Mouse (Mus musculus) liver, embryonic 12.5 days (tissue): ENCODE data around the gene Slc35e1. TPM values are rescaled to one million over a fixed set of nuclear protein-coding genes. Genes with fewer than 3 reads are reported as not detected.

Experiments
- ATAC-seq: fragments of 200-750 bp; cut with Nextera tagmentation; 2 replicates; pipeline ENCODE4 v1.8.0; 2017; ENCODE audit warnings: moderate number of reproducible peaks, mild to moderate bottlenecking, moderate library complexity
- H3K27ac ChIP-seq: fragments of 300-500 bp; sonication (generic); 2 replicates; pipeline ENCODE4 v1.5.1; 2016; ENCODE audit warnings: mild to moderate bottlenecking
- H3K27me3 ChIP-seq: fragments of 300-500 bp; sonication (generic); replicated peaks from 2 replicates; pipeline ENCODE4 v1.6.1; 2016; ENCODE audit warnings: mild to moderate bottlenecking, moderate library complexity
- H3K36me3 ChIP-seq: fragments of 300-500 bp; sonication (generic); 2 replicates; pipeline ENCODE4 v1.6.1; 2016; ENCODE audit warnings: mild to moderate bottlenecking, moderate library complexity
- H3K4me1 ChIP-seq: fragments of 300-500 bp; sonication (generic); 2 replicates; pipeline ENCODE4 v1.6.1; 2016
- H3K4me2 ChIP-seq: fragments of 300-500 bp; sonication (generic); 2 replicates; pipeline ENCODE4 v1.6.1; 2016; ENCODE audit warnings: mild to moderate bottlenecking, moderate library complexity
- H3K4me3 ChIP-seq: fragments of 300-500 bp; sonication (generic); 2 replicates; pipeline ENCODE4 v1.5.1; 2016; ENCODE audit warnings: mild to moderate bottlenecking, moderate library complexity
- H3K9ac ChIP-seq: fragments of 300-500 bp; sonication (generic); 2 replicates; pipeline ENCODE4 v1.6.1; 2016; ENCODE audit warnings: mild to moderate bottlenecking, moderate library complexity
- H3K9me3 ChIP-seq: fragments of 300-500 bp; sonication (generic); replicated peaks from 2 replicates; pipeline ENCODE4 v1.6.1; 2016; ENCODE audit warnings: mild to moderate bottlenecking, moderate library complexity
- WGBS: fragments of 180-500 bp; shearing (Covaris S2); methylation state at CpG from one replicate; pipeline ENCODE4 v1.1.7; 2016; ENCODE audit not compliant: insufficient replicate concordance; 5-methylcytosine and 5-hydroxymethylcytosine counted together
- polyA plus RNA-seq: library from polyadenylated mRNA; unstranded; fragments of >200 nt; fragmentation: Nextera tagmentation; extraction: Ambion mirVana; gene quantifications from 2 replicates; pipeline ENCODE4 v1.2.1, GENCODE M21; 2016

Slc35e1 gene
- polyA plus RNA-seq, 1 experiment from 2014 or later: 17.1 TPM

GRCm38 (mm10) chr8:72499521-72500284 lies 7.3 kb upstream of the Slc35e1 start:
- peaks cover 55% of the 10 kb centered on the region for H3K4me1 ChIP-seq
- 75% methylated on average over 2 of the region's 2 CpGs for WGBS
- H3K9ac ChIP-seq: no peak overlapping the region
- H3K27me3 ChIP-seq: no peaks in the 10 kb centered on the region
- H3K4me2 ChIP-seq: no peak overlapping the region
- no peak overlapping the region for H3K27ac ChIP-seq
- no peaks in the 10 kb centered on the region for H3K9me3 ChIP-seq
- ATAC-seq: no peak
- peaks cover 62% of the 10 kb centered on the region for H3K36me3 ChIP-seq
- H3K4me3 ChIP-seq: no peak overlapping the region

DNA sequence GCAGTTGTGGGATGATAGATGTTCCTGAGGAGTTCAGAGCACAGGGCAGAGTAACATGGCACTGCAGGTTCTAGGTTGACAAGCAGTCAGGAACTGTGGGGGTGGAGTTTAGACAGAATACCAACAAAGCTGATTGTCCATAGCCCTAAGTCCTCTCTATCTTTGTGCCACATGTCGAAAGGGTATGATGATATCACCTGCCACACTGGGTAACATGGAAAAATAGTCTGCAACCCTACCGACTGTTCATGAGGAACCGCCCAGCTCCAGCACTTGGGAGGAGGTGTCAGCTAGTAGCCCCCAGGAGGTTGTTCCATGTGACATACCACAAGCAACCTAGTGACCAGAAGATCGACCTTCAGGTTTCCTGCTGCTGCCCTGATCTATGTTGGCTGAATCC lies 6.1 kb upstream of the Slc35e1 start:
- 0 out of 2 replicates have a peak overlapping the region, but pooled peaks have one; percentile 23 for H3K27ac ChIP-seq
- WGBS: 43% methylated on average over 4 of the region's 4 CpGs
- ATAC-seq: peak; percentile 42; the same call in 1 of the 2 replicates
- no peak overlapping the region for H3K4me2 ChIP-seq
- H3K4me3 ChIP-seq: no peak overlapping the region
- peaks cover 51% of the 10 kb centered on the region for H3K4me1 ChIP-seq
- no peak overlapping the region for H3K9ac ChIP-seq
- no peaks in the 10 kb centered on the region for H3K27me3 ChIP-seq
- peaks cover 67% of the 10 kb centered on the region for H3K36me3 ChIP-seq
- H3K9me3 ChIP-seq: no peaks in the 10 kb centered on the region

GRCm38 (mm10) chr8:72497911-72498310 lies 5.5 kb upstream of the Slc35e1 start:
- peaks cover 64% of the 10 kb centered on the region for H3K36me3 ChIP-seq
- no peaks in the 10 kb centered on the region for H3K9me3 ChIP-seq
- H3K27ac ChIP-seq: no peak overlapping the region
- peaks cover 53% of the 10 kb centered on the region for H3K4me1 ChIP-seq
- no peak overlapping the region for H3K4me2 ChIP-seq
- no peak overlapping the region for H3K9ac ChIP-seq
- ATAC-seq: no peak
- WGBS: 81% methylated on average over 1 of the region's 1 CpGs
- H3K27me3 ChIP-seq: no peaks in the 10 kb centered on the region
- no peak overlapping the region for H3K4me3 ChIP-seq

- WGBS: 82% methylated on average over 19 of the region's 19 CpGs
- no peak overlapping the region for H3K9ac ChIP-seq
- peaks cover 56% of the 10 kb centered on the region for H3K36me3 ChIP-seq
- no peaks in the 10 kb centered on the region for H3K9me3 ChIP-seq
- H3K27me3 ChIP-seq: no peaks in the 10 kb centered on the region
- no peak overlapping the region for H3K27ac ChIP-seq
- no peak overlapping the region for H3K4me3 ChIP-seq
- ATAC-seq: no peak
- peaks cover 52% of the 10 kb centered on the region for H3K4me1 ChIP-seq
- H3K4me2 ChIP-seq: no peak overlapping the region
These were observed 3.8 kb upstream of the Slc35e1 start for GRCm38 (mm10) chr8:72496217-72496616.

- Histone ChIP-seq H3K9ac (no peak overlapping the region), H3K27ac (no peak overlapping the region), H3K4me3 (no peak overlapping the region), H3K27me3 (no peaks in the 10 kb centered on the region), H3K36me3 (peaks cover 58% of the 10 kb centered on the region), H3K4me1 (peaks cover 57% of the 10 kb centered on the region), H3K4me2 (no peak overlapping the region), H3K9me3 (no peaks in the 10 kb centered on the region)
- ATAC-seq: no peak
- WGBS: 79% methylated on average over 23 of the region's 23 CpGs
These were observed 3.1 kb upstream of the Slc35e1 start for GRCm38 (mm10) chr8:72495411-72496111.

DNA sequence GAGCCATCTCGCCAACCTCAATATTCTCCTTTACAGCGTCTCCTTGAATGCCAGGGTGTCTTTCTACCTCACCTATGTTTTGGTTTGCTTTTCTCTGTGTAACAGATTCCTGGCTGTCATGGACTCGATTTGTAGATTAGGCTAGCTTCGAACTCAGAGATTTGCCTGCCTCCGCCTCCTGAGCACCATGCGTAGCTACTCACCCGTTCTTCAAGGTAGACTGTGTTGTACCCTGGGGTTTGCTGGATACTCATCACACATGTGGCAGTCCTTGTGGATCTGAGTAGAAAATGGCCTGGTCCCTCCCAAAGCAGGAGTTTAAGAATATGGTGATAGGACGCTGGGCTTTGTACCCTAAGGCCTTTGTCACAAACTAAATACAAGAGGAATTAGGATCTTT lies 967 bp upstream of the Slc35e1 start:
- 9% methylated on average over 8 of the region's 8 CpGs for WGBS
- Histone ChIP-seq H3K4me3 (peak overlapping the region; percentile 94), H3K9ac (peak overlapping the region; percentile 68), H3K4me2 (peak overlapping the region; percentile 86), H3K27ac (peak overlapping the region; percentile 74), H3K4me1 (peaks cover 49% of the 10 kb centered on the region), H3K27me3 (no peaks in the 10 kb centered on the region), H3K9me3 (no peaks in the 10 kb centered on the region), H3K36me3 (peaks cover 69% of the 10 kb centered on the region)
- no peak for ATAC-seq

- Histone ChIP-seq H3K4me2 (peak overlapping the region; percentile 86), H3K27ac (peak overlapping the region; percentile 87), H3K9me3 (no peaks in the 10 kb centered on the region), H3K27me3 (no peaks in the 10 kb centered on the region), H3K4me1 (peaks cover 43% of the 10 kb centered on the region), H3K4me3 (peak overlapping the region; percentile 94), H3K36me3 (peaks cover 71% of the 10 kb centered on the region), H3K9ac (peak overlapping the region; percentile 68)
- peak; percentile 96 for ATAC-seq
- WGBS: under 1% methylated on average over 52 of the region's 56 CpGs
These were observed 238 bp upstream of the Slc35e1 start for GRCm38 (mm10) chr8:72492622-72493081.

- Histone ChIP-seq H3K9ac (peak overlapping the region; percentile 91; the same call in 1 of the 2 replicates), H3K4me2 (peak overlapping the region; percentile 86), H3K36me3 (peaks cover 71% of the 10 kb centered on the region), H3K4me3 (peak overlapping the region; percentile 94), H3K27ac (peak overlapping the region; percentile 87; the same call in 1 of the 2 replicates), H3K4me1 (peaks cover 43% of the 10 kb centered on the region), H3K27me3 (no peaks in the 10 kb centered on the region), H3K9me3 (no peaks in the 10 kb centered on the region)
- ATAC-seq: no peak
- 79% methylated on average over 2 of the region's 2 CpGs for WGBS
These were observed 1.4 kb downstream of the Slc35e1 start for GRCm38 (mm10) chr8:72491017-72491416.

GRCm38 (mm10) chr8:72487014-72487413 lies 5.4 kb downstream of the Slc35e1 start:
- Histone ChIP-seq H3K4me3 (no peak overlapping the region), H3K9me3 (no peaks in the 10 kb centered on the region), H3K27ac (no peak overlapping the region), H3K4me2 (no peak overlapping the region), H3K9ac (no peak overlapping the region), H3K4me1 (peaks cover 35% of the 10 kb centered on the region), H3K27me3 (no peaks in the 10 kb centered on the region), H3K36me3 (peaks cover 86% of the 10 kb centered on the region)
- no peak for ATAC-seq

DNA sequence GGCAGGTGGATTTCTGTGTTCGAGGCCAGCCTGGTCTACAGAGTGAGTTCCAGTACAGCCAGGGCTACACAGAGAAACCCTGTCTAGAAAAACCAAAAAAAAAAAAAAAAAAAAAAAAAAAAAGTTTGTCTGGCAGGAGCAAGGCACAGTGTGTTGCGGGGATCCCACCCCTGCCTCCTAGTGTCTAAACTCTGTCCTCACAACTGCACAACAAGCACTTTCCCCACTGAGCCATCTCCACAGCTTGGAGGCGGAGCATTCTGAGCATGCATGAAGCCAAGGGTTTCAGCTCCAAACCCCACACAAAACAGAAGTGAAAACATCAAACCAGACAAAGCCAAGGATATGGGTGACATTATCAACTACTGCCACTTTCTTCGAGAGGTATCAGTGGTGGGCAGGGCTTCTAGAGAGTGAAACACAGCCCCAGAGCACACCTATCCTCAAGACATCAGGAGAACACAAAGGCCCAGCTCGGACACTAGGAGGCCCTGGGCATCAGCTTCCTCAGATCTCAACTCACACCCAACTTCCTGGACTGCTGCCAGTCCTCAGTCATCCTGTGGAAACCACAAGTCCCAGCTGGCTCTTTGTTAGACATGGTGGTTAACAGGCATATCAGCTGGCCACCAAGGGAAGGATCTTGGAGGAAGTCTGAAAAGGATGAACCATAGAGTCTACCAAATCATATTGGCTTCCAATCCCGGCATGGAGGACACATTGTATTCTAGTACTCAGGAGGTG lies 6.8 kb downstream of the Slc35e1 start:
- Histone ChIP-seq H3K9me3 (no peaks in the 10 kb centered on the region), H3K36me3 (peaks cover 99% of the 10 kb centered on the region), H3K27ac (no peak overlapping the region), H3K4me1 (peaks cover 23% of the 10 kb centered on the region), H3K9ac (no peak overlapping the region), H3K4me2 (no peak overlapping the region), H3K27me3 (no peaks in the 10 kb centered on the region), H3K4me3 (no peak overlapping the region)
- WGBS: 59% methylated on average over 6 of the region's 6 CpGs
- 0 out of 2 replicates have a peak, but pooled peaks have one; percentile 37 for ATAC-seq

DNA sequence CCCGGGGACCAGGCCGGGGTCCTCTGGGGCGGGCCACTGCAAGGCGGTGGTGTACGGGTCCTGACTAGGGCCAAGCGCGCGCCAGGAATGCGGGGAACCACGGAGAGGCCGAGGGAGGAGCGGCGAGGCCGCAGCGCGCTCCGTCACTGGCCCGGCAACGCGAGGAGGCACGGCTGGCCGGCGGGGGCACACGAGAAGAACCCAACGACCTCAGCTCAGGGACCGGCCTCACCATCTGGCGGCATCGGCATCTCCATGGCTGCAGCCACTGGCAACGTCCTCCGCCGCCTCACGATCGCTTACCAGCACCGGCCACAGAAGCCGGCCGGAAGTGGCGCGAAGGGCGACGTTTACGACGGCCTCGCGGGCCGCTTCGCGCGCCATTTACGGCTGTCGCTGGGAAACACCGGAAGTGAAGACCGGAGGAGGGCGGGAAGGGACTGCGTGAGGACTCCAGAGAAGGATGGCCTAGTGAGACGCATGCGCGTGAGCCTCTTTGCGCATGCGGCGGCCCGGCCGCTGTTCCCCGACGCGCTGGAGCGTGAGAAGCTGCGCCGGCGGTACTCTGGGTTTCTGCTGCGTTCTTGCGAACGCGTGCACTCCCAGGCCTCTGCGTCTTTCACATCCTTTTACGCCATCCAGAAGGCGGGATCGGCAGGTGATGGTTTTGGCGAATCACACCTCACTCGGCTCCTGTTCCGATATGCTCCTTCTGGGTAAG lies 17.4 kb downstream of the Slc35e1 start, which contains the start of gene Cherp:
Cherp (minus strand) TSS at position 401 of the 721 bp plus-strand sequence.
- no peaks in the 10 kb centered on the region for H3K27me3 ChIP-seq
- peaks cover 50% of the 10 kb centered on the region for H3K36me3 ChIP-seq
- H3K9me3 ChIP-seq: 0 out of 2 replicates have a peak, but pooled peaks cover 3% of the 10 kb centered on the region
- peak within 1 kb of the TSS; percentile 89 for H3K4me3 ChIP-seq
- peak within 1 kb of the TSS; percentile 93 for H3K27ac ChIP-seq
- H3K9ac ChIP-seq: peak within 1 kb of the TSS; percentile 85
- peak within 1 kb of the TSS; percentile 96 for H3K4me2 ChIP-seq
- under 1% methylated on average over 79 of the region's 80 CpGs for WGBS
- peak; percentile 95 for ATAC-seq
- peaks cover 37% of the 10 kb centered on the region for H3K4me1 ChIP-seq
